Mouse (Mus musculus) embryo, embryonic 9.5 days (tissue): ENCODE results near the gene Itgal.
"Not testable (repeated sequence)": the region's sequence is repeated elsewhere in the genome, so short reads cannot be mapped to it uniquely, and the experiment has no call there.

ENCODE experiments used
- DNase-seq: peaks from one replicate; pipeline ENCODE4 v3.0.0-alpha.2; 2017; ENCODE audit errors: extremely low spot score

Gene Itgal

DNA sequence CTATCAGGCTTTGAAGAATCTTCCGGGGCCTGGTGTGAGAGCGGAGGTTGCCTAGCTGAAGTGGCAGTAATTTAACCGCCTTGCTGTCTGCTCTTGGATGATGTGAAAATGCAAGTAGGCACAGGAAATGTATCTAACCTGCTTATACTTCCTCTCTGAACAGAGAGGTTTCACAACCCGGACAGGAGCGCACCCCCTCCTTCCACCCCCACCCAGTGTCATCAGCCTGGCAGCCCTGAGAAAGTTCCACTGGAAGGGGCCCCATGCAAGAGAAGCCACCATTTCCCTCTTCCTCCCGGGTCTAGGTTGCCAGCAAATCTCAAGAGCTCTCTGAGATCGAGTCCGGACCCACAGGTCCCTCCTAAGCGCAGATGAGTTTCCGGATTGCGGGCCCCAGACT is at the start of gene Itgal:
Gene Itgal (plus strand): TSS at position 163 of the 400 bp plus-strand sequence.
- no peak for DNase-seq

DNA sequence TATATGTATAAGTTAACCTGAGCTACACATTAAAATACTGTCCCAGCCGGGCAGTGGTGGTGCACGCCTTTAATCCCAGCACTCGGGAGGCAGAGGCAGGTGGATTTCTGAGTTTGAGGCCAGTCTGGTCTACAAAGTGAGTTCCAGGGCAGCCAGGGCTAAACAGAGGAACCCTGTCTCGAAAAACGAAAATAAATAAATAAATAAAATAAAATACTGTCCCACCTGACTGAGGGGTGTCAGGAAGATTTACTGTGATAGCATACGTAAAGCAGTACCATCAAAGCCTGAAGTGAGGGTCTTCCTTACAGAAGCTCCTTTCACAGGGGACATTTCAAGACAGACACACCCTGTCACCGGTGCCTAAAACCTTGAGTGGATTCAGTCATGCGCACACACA is 45.5 kb upstream of the Itgal start:
- DNase-seq, result not testable (repeated sequence)

DNA sequence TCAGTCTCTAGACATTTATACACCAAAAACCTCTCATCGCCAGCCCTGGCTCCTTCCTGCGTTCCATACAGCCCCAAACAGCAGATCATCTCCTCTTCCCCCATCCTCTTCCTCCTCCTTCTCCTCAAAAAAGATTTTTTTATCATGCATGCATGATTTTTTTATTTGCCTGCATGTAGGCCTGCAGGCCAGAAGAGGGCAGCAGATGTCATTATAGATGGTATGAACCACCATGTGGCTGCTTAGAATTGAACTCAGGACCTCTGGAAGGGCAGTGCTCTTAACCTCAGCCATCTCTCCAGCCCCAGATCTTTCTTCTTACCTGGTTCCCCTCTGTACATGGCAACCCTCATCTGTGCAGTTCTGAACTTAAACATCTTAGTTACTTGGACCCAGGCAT is 43.6 kb upstream of the Itgal start:
- DNase-seq, result no peak

DNA sequence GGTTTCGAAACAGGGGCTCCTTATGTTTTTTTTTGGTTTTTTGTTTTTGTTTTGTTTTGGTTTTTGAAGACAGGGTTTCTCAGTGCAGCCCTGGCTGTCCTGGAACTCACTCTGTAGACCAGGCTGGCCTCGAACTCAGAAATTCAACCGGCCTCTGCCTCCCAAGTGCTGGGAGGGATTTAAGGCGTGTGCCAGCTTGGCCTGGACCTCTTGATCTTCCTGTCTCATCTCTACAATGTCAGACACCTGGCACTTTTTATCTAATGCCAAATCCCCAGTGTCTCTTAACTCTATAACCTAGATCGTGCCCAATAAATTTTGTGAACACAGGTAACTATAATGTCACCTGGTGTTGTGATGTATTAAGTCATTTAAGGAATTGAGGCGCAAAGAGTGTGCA is 42.7 kb upstream of the Itgal start:
- no peak for DNase-seq

DNA sequence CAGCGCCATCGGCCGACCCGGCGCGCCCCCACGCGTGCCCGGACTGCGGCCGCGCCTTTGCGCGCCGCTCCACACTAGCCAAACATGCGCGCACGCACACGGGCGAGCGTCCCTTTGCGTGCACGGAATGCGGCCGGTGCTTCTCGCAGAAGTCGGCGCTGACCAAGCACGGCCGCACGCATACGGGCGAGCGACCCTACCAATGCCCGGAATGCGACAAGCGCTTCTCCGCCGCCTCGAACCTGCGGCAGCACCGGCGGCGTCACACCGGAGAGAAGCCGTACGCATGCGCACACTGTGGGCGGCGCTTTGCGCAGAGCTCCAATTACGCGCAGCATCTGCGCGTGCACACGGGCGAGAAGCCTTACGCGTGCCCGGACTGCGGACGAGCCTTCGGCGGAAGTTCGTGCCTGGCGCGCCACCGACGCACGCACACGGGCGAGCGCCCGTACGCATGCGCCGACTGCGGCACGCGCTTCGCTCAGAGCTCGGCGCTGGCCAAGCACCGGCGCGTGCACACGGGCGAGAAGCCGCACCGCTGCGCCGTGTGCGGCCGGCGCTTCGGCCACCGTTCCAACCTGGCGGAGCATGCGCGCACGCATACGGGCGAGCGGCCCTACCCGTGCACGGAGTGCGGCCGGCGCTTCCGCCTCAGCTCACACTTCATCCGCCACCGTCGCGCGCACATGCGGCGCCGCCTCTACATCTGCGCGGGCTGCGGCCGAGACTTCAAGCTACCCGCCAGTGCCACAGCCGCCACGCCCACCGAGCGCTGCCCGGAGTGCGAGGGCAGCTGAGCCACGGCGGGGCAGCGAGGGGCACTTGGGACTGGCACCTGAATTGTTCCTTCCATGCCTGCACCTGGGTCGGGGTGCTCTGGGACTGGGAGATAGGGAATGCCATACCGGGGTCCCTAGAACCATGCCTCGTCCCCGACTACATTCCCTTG is 42.0 kb upstream of the Itgal start:
- peak; percentile 91 for DNase-seq

GRCm38 (mm10) chr7:127255008-127255407 is 41.1 kb upstream of the Itgal start:
- DNase-seq, result no peak

DNA sequence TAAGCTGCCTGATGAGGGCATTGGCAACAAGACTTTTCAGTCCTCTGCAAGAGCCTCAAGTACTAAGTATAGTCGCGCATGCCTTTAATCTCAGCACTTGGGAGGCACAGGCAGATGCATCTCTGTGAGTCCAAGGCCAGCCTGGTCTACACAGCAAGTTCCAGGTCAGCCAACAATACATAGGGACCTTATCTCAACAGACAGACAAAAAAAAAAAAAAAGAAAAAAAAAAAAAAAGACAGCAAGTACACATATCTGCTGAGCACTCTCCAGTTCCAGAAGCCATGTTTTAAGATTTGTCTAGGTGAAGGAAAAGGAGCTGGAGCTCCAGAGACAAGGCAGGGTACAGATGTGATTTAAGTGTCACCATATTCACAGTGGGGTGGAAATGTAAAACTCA is 40.1 kb upstream of the Itgal start:
- DNase-seq, result no peak

DNA sequence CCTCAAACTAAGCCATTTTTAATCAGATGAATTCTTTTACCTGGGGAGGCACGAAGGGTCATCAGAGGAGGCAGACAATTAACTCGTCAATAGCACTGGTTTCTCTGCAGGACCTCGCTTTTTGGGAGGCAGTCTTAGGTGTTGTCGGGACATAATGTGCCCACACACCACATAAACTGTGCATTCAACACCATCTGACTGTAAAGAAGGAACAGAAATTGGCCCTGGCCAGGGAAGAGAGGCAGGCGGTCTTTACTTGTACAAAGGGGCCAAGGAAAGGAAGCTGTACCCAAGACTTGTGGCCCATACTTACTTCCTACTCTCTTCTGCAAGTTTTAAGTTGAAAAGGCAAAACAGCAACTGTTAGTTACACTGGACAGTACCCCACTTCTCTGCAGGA is 39.5 kb upstream of the Itgal start:
- no peak for DNase-seq

DNA sequence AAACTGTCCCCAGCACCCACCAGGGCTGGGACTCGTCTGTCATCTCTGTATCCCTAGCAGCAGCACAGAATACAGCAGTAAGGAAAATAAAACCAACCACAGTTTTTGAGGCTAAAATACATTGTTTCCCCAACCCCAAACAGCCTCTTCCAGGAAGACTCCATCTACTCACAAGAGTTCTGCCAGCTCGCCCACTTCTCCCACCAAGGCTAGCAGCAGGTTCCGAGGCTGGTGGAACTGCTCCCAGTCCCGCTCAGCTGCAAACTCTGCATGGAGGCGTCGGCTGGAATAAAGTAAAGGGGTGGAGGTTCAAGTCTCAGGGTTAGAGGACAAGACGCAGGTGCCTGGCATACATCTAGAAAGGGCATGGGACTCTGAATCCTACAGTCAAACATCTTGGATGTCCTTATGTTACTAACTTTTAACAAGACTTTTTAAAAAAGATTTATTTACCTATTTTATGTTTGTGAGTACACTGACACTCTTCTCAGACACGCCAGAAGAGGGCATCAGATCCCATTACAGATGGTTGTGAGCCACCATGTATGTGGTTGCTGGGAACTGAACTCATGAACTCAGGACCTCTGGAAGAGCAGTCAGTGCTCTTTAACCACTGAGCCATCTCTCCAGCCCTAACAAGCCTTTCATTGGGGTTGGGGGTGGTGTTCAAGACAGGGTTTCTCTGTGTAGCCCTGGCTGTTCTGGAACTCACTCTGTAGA is 36.7 kb upstream of the Itgal start:
- no peak for DNase-seq

GRCm38 (mm10) chr7:127260309-127261111 is 35.5 kb upstream of the Itgal start, which contains the start of gene Dctpp1:
TSS of gene Dctpp1 (minus strand) at chr7:127260709.
- DNase-seq, result peak; percentile 96

- no peak for DNase-seq
Measured at GRCm38 (mm10) chr7:127262218-127262961, 33.7 kb upstream of the Itgal start.

DNA sequence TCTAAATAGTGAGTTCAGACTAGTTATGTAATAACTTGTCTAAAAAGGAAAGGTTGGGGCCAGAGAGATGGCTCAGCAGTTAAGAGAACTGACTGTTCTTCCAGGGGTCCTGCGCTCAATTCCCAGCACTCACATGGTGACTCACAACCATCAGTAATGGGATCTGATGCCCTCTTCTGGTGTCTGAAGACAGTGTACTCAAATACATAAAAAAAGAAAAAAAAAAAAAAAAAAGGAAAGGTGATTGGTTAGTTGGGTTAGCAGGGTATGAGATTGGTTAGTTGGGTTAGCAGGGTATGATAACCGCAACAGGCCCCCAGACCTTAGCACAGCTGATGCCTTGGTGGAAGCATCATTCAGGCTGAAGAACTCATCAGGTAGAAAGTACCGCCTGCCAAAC is 32.5 kb upstream of the Itgal start:
- no peak for DNase-seq

DNA sequence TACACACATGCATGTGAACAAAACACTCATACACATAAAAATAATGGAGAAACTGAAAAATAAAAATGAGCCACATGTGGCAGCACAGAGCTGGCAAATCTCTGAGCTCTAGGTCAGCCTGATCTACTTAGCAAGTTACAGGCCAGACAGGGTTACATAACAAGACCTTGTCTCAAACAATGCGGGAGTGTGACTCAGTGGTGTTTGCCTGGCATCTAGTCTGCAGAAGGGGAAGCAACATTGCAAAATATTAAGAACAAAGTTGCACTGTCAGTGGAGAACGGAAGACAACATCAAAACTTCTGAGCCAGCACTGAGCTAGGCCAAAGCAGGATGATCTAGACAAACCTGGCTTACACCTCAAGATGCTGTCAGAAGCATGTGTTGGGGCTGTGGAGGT is 25.8 kb upstream of the Itgal start:
- DNase-seq, result no peak

DNA sequence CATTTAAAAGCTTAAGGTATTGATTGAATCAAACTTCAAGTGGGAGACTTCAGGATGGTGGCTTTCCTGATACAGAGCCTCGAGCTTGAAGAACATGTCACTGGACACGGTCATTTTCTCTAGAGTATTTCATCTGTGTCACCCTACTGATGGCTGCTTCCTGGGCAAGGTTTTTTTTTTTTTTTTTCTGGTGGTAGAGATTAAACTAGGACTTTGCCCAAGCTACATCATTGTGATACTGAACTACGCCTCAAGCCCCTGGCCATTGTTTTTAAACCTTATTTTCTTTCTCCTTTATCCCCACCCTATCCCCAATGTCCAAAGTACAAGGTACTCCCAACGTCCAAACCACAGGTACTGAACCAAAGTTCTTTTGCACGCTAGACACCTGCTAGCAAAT is 25.4 kb upstream of the Itgal start:
- no peak for DNase-seq

GRCm38 (mm10) chr7:127271093-127271492 is 25.0 kb upstream of the Itgal start:
- no peak for DNase-seq

DNA sequence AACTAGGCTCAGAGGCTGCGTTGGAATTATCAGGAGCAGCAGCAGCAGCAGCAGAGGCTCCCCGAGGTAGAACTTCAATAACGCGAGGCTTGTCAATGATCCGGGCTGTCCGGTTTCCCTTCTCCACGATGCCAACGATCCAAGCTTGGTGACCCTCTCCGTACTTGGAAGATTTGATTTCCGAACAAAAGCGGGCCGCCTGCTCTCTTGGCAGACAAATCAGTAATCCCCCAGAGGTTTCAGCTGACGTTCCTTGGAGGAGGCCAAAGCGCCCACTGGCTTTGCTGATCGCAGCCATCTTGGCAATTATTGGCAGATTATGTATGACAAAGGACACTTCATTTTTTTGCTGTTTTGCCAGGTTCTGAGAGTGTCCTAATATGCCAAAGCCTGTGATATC is 23.5 kb upstream of the Itgal start:
- DNase-seq, result no peak

- DNase-seq, result no peak
Measured at GRCm38 (mm10) chr7:127273118-127273923, 22.7 kb upstream of the Itgal start.

- peak; percentile 94 for DNase-seq
Measured at GRCm38 (mm10) chr7:127273925-127274789, 21.9 kb upstream of the Itgal start, which contains the start of gene Sephs2. TSS of gene Sephs2 (minus strand) at chr7:127274055.

- DNase-seq, result no peak
Measured at GRCm38 (mm10) chr7:127276519-127276961, 19.5 kb upstream of the Itgal start.
